Mouse (Mus musculus) fat pad, adult 2 months (tissue): ENCODE results near the gene Mindy4.

Experiments used
- DNase-seq: peaks from one replicate; pipeline ENCODE4 v3.0.0-alpha.2; 2011; ENCODE audit warnings: low read depth, low spot score; ENCODE audit errors: extremely low read depth

The Mindy4 gene

DNA sequence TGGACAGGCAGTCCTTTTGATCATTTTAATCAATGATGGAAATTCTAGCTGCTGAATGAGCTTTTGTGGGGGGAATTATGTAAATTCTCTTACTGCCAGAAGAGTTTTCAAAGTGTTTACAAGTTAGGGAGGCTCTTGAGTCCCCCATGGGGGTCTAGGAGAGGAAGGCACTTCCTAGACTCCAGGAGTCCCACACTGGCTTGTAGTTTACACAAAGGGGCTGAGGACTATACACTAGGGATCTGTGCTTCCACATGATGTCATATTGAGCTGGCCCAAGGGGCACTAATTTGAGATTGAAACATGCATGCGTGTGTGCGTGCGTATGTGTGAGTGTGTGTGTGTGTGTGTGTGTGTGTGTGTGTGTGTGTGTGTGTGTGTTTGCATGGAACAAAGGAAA is 748 bp downstream of the Mindy4 start:
- no peak for DNase-seq

DNA sequence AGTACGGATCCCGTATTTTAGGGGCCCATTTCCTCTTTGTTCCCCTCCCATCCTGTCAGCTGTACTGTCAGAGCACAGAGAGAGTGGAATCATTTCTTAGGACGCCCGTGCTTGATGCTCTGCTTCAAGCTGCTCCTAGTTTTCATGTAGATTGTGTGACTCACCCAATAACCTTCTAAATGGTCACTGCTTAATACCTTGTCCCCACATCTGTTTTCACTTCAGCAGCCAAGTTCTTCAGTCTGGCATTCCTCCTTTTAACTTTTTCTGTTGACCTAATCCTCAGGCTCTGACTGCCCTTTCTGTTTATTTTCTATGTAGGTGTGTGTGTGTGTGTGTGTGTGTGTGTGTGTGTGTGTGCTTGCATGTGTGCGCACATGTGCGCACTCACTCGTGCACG is 4.6 kb downstream of the Mindy4 start:
- DNase-seq, result no peak

DNA sequence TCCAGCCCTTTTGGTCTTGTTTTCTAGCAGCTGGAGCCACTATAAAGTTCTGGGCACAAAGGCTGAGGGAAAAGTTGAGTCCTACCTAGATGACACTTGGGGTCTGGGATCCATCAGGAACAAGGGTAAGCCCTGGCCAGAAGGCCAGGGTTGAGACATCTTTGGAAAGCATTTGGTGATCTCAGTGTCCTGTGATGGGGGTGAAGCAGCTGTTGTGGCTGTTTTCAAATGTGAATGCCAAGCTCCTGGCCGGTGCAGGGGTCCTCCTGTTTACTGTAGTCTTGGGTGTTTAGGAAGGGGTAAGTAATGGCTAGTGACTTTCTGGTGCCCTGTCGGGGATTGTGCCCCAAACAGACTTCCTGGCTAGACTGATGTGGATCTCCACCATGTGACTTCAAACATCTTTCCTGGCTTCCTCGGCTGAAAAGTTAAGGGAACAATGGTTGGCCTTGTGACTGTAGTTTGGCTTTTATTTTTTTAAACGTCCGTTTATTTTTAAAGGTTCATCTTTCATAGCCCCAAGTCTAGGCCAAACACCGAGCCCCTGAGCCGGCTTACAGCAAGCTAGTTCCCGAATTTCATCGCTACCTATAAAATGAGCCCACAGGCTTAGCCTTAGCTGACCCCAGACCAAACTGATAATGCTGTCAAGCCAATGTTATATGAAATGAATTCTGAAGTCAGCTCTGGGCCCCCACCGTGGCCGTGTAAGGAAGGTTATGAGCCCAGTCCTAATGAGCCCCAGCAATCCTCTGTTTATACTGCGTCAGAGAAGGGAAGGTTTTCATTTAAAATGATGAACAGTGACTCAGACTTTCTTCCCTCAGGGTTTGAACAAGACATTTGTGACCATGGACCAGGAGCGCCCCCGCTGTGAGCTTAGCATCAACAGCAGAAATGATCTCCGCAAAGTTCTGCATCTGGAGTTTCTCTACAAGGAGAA is 7.5 kb downstream of the Mindy4 start:
- DNase-seq, result no peak

DNA sequence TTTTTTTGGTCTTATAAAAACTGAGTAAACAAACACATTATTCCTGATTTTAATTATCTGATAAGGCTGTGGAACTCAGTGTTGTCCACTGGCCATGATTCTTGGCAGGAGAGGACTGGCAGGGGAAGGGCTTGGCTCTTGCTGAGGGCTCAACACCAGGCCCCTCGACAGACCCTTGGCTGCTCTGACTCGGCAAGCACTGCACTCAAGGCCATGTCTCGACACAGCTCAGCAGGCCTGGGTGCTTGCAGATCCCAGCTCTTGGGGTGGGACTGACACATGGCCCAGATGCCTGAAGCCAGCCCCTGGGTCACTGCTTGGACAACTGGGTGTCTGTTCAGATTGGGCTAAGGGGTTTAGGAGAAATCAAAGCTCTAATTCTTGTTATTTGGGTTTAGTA is 11.4 kb downstream of the Mindy4 start:
- DNase-seq, result no peak

DNA sequence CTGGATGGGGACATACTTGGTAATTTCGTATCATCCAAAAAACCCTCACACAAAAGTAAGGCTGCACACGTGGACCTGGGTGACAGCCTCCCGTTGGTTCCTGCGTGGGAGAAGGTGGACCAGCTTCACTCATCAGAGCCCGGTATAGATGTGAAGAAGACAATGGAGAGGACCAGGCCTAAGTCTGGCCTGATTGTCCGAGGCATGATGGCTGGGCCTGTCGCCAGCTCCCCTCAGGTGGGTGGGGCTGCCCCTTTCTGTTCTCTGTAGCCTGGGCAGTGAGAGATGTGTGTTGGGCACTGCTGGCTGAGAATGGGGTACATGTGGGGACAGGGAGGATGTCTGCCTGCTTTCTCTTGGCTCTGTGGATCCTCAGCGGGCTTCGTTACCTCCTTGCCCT is 15.0 kb downstream of the Mindy4 start:
- DNase-seq, result no peak

DNA sequence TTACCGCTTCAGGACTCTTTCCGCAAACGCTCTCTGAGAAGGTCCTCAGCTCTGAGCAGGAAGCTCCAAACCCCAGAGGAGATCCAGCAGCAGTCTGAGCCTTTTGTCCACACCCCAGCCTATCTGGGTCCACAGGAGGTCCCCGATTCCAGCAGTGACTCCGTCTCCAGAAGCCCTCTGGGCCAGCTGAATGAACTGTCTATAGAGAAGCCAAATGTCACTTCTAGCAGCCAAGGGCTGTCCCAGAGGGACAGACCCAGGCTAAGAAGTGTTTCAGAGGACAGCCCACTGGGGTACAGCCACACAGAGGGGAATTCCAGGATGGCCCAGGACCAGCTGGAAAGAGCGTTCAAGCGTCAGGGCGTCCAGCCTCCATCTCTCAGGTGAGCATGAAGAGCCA is 20.8 kb downstream of the Mindy4 start:
- no peak for DNase-seq

DNA sequence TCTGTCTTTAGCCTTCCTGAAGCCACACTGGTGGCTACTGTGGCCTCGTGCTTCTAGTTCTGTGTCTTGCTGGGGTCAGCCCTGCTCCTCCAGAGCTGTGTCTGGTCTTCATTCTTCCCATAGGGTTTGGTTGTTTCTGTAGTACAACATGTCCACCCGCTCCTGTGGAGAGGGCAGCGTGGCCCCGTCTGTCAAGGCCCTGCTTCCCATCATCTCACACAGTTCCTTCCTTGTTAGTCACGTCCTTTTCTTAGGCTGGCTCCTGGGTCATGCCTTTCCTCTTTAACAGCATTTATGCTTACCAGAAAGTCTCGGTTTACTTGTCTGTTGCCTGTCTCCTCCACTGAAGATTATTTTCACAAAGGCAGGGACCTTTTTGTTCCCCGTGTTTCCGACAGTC is 26.9 kb downstream of the Mindy4 start:
- no peak for DNase-seq

DNA sequence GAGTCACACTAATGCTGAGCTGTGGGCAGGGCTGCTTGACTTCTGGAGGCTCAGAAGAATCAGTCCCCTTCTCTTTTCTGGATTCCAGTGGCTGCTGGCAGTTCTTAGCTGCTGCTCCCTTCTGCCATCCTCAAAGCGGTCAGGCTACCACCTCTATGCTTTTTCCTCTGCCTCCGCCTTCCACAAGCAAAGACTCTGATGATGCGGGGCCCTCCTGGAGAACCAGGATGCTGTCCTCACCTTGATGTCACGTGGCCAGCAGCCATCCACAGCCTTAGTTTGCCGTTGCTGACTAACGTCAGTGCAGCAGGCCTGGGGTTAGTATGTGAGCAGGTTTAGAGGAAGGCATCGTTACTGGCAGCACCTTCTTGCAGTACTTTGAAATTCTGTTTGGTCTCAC is 28.9 kb downstream of the Mindy4 start:
- no peak for DNase-seq

DNA sequence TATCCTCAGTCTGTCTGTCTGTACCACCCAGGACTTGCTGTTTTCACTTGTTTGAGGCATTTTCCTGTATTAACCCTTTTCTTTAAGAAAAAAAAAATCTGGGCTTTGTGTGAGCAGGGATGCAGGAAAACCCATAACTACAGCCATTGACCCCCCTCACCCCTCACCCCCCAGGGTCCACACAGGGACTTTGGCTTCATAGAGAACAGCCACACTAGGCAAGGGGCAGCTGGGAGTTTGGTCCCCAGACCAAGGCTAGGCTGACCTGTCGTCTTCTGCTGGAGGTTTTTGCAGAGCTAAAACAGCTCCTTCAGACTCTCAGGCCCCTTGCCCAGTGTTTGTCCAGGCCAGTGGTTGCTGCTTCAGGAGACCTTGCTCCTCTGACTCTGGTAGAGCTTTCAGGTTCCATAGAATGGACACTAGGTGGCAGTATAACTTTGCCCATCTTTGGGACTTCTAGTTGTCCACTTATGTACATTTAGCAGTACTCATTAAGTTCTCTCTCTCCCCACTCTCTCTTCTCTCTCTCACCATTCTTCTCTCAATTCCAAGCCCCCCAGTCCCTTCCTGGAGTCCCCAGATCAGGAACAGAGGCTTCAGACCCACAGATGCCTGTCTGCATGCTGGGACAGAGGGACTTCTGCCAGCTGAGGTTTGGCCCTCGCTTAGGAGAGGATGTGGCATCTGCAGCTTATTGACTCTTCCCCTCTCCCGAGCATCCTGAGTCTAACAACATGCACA is 29.5 kb downstream of the Mindy4 start:
- DNase-seq, result no peak

DNA sequence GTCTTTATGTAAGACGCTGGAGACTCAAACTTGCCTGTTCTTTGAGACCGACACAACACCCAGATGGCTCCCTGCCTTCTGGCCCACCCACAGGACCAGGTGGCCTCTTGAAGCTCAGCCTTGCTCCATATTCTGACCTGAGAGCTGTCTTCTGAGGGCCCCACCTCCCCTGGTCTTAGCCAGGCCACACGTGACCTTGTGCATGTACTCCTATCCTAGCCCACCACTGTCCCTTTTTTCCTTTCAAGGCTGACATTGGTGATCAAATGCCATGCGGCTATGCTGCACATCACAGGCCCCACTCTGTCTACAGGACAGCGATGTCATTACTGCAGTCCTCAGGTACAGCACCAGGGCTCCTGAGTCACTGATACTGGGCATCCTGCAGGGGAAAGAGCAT is 30.1 kb downstream of the Mindy4 start:
- no peak for DNase-seq

DNA sequence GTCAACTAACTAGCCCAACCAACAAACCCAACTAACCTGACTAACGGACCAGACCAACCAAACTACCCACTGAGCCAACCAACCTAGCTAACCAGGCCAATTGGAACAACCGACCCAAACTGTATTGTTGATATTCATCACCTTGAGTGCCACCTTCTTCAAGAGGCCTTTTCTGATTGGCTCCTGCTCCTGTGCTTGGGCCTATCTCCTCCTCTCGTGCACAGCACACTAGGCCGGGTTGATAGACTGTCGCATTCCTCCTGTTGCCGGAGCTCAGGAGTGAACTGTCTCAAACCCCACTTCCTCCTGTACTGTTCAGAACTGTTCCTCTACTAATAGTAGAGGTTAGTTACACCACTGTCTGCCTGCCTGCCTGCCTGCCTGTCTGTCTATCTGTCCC is 31.5 kb downstream of the Mindy4 start:
- DNase-seq, result no peak

DNA sequence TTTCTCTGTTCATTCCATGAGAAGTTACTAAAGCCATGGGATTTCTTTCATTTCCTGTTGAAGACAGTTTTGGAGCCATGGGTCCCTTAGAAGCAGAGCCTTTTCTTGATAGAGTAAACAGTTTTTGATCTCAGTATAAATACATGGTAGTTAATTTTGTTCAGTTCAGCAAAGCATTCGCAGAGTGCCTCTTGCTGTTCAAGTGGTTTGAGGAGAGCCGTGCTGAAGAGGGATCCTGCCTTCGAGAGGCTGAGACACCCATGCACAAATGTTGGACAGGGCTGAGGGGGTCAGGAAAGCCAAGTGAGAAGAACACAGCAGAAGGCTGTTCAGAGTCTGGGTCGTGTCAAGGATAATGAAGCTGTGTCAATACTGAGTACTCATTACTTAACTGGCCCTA is 32.5 kb downstream of the Mindy4 start:
- DNase-seq, result no peak

DNA sequence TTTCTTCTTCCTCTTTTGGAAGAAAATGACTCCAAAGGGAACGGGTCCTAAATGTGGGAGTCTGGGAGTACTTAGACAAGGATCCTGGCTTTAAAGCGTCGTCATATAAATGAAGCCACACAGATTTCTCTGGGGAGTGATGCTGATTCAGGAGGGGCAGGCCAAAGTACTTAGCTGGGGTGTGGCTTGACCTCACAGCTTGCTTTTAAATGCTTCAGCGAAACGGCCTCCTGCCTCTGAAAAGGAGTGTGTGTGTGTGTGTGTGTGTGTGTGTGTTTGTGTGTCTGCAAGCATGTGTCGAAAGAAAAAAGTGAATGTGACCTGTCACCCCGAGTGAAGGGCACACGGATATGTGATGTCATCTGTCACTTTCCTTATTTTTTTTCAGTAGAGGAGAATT is 36.7 kb downstream of the Mindy4 start:
- DNase-seq, result no peak

DNA sequence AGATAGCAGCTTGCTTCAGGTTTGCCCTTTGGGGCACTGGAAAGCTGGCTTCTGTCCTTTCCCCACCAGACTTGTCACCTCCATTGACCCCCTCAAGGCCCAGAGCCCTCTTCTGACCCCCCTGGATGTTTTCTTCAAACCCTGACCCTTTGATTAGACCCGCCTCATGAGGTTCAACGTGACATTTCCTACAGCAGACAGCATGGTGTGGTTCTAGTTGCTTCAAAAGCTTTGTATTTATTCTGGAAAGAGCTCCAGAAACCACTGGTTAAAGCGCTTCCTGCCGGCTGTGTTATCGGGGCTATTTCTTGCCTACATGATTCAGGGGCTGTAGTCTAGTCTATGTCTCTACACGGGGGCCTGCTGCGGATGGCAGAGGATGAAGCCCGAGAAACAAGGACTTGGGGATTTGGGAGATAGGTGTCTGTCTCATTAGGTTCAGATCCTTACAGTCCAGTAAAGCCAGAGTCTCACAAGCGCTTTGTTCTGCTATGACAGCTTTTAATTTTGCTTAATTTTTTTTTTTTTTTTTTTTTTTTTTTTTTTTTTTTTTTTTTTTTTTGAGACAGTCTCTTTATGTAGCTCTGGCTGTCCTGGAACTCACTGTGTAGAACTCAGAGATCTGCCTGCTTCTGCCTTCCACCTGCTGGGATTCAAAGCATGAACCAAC is 37.5 kb downstream of the Mindy4 start:
- DNase-seq, result no peak

DNA sequence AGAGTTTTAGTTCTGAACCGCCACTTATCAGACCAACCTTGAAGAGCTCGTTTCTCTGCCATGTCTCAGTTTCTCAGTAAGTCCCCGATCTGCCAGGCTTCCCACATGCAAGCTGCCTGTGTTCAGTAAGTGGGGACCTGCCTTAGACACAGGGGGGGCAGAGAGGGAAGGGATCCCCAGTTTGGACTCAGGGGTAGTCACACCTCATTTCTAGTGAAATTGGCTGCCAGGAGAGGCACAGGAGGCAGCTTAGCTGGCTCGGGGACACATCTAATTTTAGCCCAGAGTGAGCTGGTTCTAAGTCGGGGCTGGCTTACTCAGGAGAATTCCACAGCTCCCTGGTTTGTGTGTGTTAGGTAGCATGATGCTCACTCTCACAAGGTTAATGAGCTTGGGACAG is 38.3 kb downstream of the Mindy4 start:
- no peak for DNase-seq

DNA sequence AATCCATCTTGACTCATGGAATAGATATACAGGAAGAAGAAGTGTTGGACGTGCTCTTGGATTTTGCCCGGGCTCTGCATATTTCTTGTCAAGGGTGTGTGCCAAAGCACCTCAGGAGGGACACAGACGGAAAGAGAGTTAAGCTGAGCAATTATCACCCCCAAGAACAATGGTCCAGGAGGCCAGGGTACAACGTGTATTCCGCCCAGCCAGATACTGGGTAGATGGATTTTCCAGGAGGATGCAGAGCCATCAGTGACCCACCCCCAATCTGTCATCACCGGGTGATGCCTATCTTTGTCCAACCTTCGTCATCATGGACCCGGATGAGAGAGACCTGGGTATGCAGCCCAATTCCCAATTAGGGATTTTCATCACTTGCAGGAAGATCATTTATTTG is 42.5 kb downstream of the Mindy4 start:
- DNase-seq, result no peak

DNA sequence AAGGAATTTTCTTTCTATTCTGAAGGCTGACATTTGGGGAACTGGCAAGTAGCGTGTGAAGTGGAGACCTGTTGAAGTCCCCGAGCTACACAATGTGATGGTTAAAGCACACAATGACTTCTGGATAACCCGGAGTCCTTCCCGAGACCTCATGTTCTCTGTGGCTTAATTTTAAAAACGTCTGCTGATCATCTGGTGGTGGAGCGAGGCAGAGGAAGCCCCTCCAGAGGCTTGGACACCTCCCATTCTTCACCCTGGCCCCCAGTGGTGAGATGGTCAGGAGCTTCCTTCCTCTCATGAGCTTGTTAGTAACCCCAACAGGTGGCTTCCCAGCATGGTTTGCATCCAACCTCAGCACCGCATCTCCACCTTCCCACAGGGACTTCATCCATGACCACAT is 43.3 kb downstream of the Mindy4 start:
- no peak for DNase-seq

DNA sequence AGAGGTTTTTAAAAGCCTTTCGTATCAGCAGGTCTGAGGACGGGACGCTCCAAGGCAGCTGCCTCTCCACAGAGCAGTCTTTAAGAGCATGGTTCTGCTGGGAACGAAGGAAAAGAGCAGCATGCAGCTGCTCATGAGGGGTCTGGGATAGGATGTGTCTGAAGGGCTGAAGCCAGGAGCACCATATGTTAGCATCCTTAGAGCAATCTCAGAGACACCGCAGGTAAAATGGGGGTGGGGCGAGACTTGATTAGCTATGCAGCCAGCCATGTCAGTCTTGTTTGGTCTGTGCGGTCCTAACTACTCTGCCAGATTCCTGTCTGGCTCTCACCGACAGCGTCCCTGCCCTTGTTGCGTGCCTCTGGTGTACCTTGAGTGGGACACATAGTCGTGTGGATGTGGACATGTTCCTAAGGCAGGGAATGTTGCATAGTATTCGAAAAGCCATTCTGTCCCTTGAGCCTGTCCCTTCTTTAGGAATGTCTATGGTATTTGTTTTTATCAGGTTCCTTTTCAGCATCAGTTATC is 43.8 kb downstream of the Mindy4 start:
- DNase-seq, result no peak

DNA sequence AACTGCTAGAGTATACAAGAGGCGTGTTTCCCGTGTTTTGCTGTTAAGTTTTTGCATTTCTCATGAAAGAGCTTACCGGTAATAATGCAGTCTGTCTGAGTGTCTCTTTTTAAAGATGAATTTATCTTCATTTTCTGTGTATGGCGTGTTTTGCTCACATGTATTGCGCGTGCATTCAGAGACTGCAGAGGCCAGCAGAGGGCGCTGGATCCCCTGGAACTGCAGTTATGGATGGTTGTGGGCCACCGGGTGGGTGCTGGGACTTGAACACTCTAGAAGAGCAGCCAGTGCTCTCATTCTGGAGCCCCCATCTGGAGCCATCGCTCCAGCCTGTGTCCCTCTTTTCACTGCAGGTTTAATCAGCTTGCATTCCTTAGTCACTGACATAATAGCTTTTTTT is 46.1 kb downstream of the Mindy4 start:
- DNase-seq, result no peak

DNA sequence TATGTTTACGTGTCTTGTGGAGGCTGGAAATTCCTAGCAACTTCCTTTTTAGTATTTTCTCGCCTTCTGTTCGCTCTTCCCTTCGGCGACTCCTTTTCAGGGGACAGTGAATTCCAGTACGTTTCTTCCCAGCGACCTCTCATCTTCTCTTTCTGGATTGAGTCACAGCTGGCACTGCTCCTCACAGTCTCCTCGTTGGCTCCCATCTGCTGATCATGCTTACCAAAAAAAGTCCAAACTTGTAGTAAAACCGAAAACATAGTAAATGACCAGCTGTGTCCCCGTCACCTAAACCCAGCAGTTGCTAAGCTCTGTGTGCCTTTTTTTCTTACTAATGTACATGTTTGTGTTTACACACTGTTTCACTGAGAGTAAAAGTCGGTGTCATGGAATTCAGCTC is 47.6 kb downstream of the Mindy4 start:
- no peak for DNase-seq

DNA sequence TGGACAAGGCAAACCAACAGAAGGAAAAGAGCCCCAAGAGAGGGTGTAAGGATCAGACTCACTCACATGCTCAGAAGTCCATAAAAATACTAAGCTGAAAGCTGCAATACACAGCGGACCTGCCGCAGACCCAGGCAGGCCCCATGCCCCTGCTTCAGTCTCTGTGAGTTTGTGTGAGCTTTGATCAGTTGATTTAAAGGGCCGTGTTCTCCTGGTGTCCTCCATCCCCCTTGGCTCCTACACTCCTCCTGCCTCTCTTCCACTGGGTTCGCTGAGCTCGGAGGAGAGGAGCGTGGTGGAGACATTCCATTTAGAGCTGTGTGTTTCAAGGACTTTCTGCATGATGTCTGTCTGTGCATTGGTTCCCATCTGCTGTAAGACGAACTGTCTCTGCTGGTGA is 48.4 kb downstream of the Mindy4 start:
- DNase-seq, result no peak
